Mouse (Mus musculus) MEL (cell line): ENCODE data around the gene Klhdc8b. TPM values are rescaled to one million over a fixed set of nuclear protein-coding genes. Genes with fewer than 3 reads are reported as not detected.

Source experiments
- DNase-seq: peaks from one replicate; pipeline ENCODE4 v3.0.0; 2011; ENCODE audit warnings: low read depth, low spot score
- H3K27ac ChIP-seq: 2 replicates; pipeline ENCODE4 v1.5.1; 2012; ENCODE audit warnings: low read depth, mild to moderate bottlenecking, control low read depth, low read length, moderate library complexity; ENCODE audit not compliant: control insufficient read depth
- H3K27me3 ChIP-seq, 2 experiments: fragments of 150-350 bp in 1 of 2; sonication (generic) in 1 of 2; 2 replicates each; pipeline ENCODE4 v1.6.1; 2012; ENCODE audit warnings: low read length in 2 of 2, mild to moderate bottlenecking in 2 of 2, improper control_type of control experiment in 1 of 2, moderate library complexity in 1 of 2; ENCODE audit not compliant: insufficient read depth in 2 of 2, control insufficient read depth in 1 of 2
- H3K36me3 ChIP-seq, 2 experiments: 2 replicates each; pipeline ENCODE4 v1.6.1; 2012 to 2014; ENCODE audit warnings: low read length in 2 of 2, improper control_type of control experiment in 1 of 2, inconsistent platforms in 1 of 2, mild to moderate bottlenecking in 1 of 2; ENCODE audit not compliant: insufficient read depth in 2 of 2, control insufficient read depth in 1 of 2
- H3K4me1 ChIP-seq, 2 experiments: fragments of 150-350 bp in 1 of 2; sonication (generic) in 1 of 2; 2 replicates each; pipeline ENCODE4 v1.6.1; 2012; ENCODE audit warnings: low read length in 2 of 2, improper control_type of control experiment in 1 of 2, mild to moderate bottlenecking in 1 of 2; ENCODE audit not compliant: insufficient read depth in 2 of 2, control insufficient read depth in 1 of 2
- H3K4me3 ChIP-seq, 2 experiments: fragments of 150-350 bp in 1 of 2; sonication (generic) in 1 of 2; 2 replicates each; pipeline ENCODE4 v1.5.1; 2012; ENCODE audit warnings: low read depth in 2 of 2, low read length in 2 of 2, mild to moderate bottlenecking in 2 of 2, moderate library complexity in 2 of 2, control low read depth in 1 of 2, improper control_type of control experiment in 1 of 2; ENCODE audit not compliant: control insufficient read depth in 1 of 2, insufficient read depth in 1 of 2
- H3K79me2 ChIP-seq: 2 replicates; pipeline ENCODE4 v1.6.1; 2012; ENCODE audit warnings: mild to moderate bottlenecking, low read length, moderate library complexity; ENCODE audit not compliant: control insufficient read depth, poor library complexity, insufficient read depth
- H3K9ac ChIP-seq: 2 replicates; pipeline ENCODE4 v1.6.1; 2012; ENCODE audit warnings: low read depth, mild to moderate bottlenecking, control low read depth, low read length, moderate library complexity; ENCODE audit not compliant: control insufficient read depth, poor library complexity, severe bottlenecking
- H3K9me3 ChIP-seq: fragments of 150-350 bp; sonication (generic); replicated peaks from 2 replicates; pipeline ENCODE4 v1.6.1; 2012; ENCODE audit warnings: mild to moderate bottlenecking, low read length, improper control_type of control experiment, moderate library complexity; ENCODE audit not compliant: insufficient read depth
- E2F4 ChIP-seq: IDR thresholded peaks from 2 replicates; pipeline ENCODE4 v1.6.1; 2011; ENCODE audit warnings: low read depth, low read length, improper control_type of control experiment, borderline replicate concordance
- ELF1 ChIP-seq: IDR thresholded peaks from 2 replicates; pipeline ENCODE4 v1.6.1; 2014; ENCODE audit warnings: low read depth, mild to moderate bottlenecking, inconsistent platforms, low read length, improper control_type of control experiment, moderate library complexity
- ETS1 ChIP-seq: IDR thresholded peaks from 2 replicates; pipeline ENCODE4 v1.6.1; 2012; ENCODE audit warnings: low read depth, mild to moderate bottlenecking, inconsistent platforms, low read length, improper control_type of control experiment, moderate library complexity
- HCFC1 ChIP-seq: IDR thresholded peaks from 2 replicates; pipeline ENCODE4 v1.6.1; 2012; ENCODE audit warnings: low read depth, mild to moderate bottlenecking, inconsistent platforms, low read length, improper control_type of control experiment, moderate library complexity
- MAX ChIP-seq: IDR thresholded peaks from 2 replicates; pipeline ENCODE4 v1.6.1; 2011; ENCODE audit warnings: low read length, improper control_type of control experiment
- MAZ ChIP-seq: IDR thresholded peaks from 2 replicates; pipeline ENCODE4 v1.6.1; 2012; ENCODE audit warnings: low read depth, mild to moderate bottlenecking, inconsistent platforms, low read length, improper control_type of control experiment
- MXI1 ChIP-seq: IDR thresholded peaks from 2 replicates; pipeline ENCODE4 v1.6.1; 2011; ENCODE audit warnings: mild to moderate bottlenecking, low read depth, low read length, improper control_type of control experiment
- MYB ChIP-seq: IDR thresholded peaks from 2 replicates; pipeline ENCODE4 v1.6.1; 2011; ENCODE audit warnings: mild to moderate bottlenecking, low read depth, low read length, improper control_type of control experiment
- MYC ChIP-seq: IDR thresholded peaks from 2 replicates; pipeline ENCODE4 v1.6.1; 2011; ENCODE audit warnings: low read depth, mild to moderate bottlenecking, low read length, improper control_type of control experiment, moderate library complexity
- NELFE ChIP-seq: IDR thresholded peaks from 2 replicates; pipeline ENCODE4 v1.6.1; 2011; ENCODE audit warnings: low read depth, low read length, improper control_type of control experiment
- NRF1 ChIP-seq: IDR thresholded peaks from 2 replicates; pipeline ENCODE4 v1.6.1; 2014; ENCODE audit warnings: low read depth, mild to moderate bottlenecking, inconsistent platforms, low read length, improper control_type of control experiment, moderate library complexity; ENCODE audit not compliant: poor library complexity, insufficient read depth, severe bottlenecking
- POLR2A ChIP-seq, 2 experiments: IDR thresholded peaks; 2 replicates each; pipeline ENCODE4 v1.6.1; 2011 to 2012; ENCODE audit warnings: low read length in 2 of 2, mild to moderate bottlenecking in 2 of 2, control low read depth in 1 of 2, improper control_type of control experiment in 1 of 2, low read depth in 1 of 2, moderate library complexity in 1 of 2; ENCODE audit not compliant: control insufficient read depth in 1 of 2, insufficient read depth in 1 of 2, poor library complexity in 1 of 2
- POLR2AphosphoS2 ChIP-seq: IDR thresholded peaks from 2 replicates; pipeline ENCODE4 v1.6.1; 2011; ENCODE audit warnings: low read length, improper control_type of control experiment
- POLR2AphosphoS5 ChIP-seq: IDR thresholded peaks from 2 replicates; pipeline ENCODE4 v1.6.1; 2012; ENCODE audit warnings: low read depth, borderline replicate concordance, mild to moderate bottlenecking, inconsistent platforms, low read length, moderate library complexity, mixed read lengths
- SIN3A ChIP-seq: IDR thresholded peaks from 2 replicates; pipeline ENCODE4 v1.6.1; 2012; ENCODE audit warnings: low read length, improper control_type of control experiment, inconsistent platforms
- TAL1 ChIP-seq: IDR thresholded peaks from 2 replicates; pipeline ENCODE4 v1.6.1; 2012; ENCODE audit warnings: mild to moderate bottlenecking, inconsistent platforms, low read length, moderate library complexity, mixed read lengths
- TBP ChIP-seq: IDR thresholded peaks from 2 replicates; pipeline ENCODE4 v1.8.0; 2011; ENCODE audit warnings: low read depth, low read length, improper control_type of control experiment
- TCF12 ChIP-seq: IDR thresholded peaks from 2 replicates; pipeline ENCODE4 v1.6.1; 2014; ENCODE audit warnings: low read depth, mild to moderate bottlenecking, inconsistent platforms, low read length, improper control_type of control experiment, moderate library complexity
- ZC3H11A ChIP-seq: IDR thresholded peaks from 2 replicates; pipeline ENCODE4 v1.6.1; 2012; ENCODE audit warnings: low read depth, mild to moderate bottlenecking, inconsistent platforms, low read length, improper control_type of control experiment
- polyA plus RNA-seq, 2 experiments: library from polyadenylated mRNA; stranded (reverse) in 1 of 2; unstranded in 1 of 2; fragments of >175 nt in 1 of 2; fragments of >200 nt in 1 of 2; gene quantifications; 2 replicates each; pipeline versions ENCODE4 v1.2.1 to v1.2.4; 2012; ENCODE audit warnings: low replicate concordance in 2 of 2, low read depth in 1 of 2; ENCODE audit not compliant: insufficient read length in 2 of 2, insufficient read depth in 1 of 2, missing spikeins in 1 of 2
- total RNA-seq: library from RNA; depleted of rRNA; stranded (reverse); fragments of 300-350 nt; gene quantifications from 2 replicates; pipeline ENCODE4 v1.2.3, GENCODE M21; 2012

The Klhdc8b gene
- total and polyA plus RNA-seq, 3 experiments = 57.3 to 77.2 (median 71.9) TPM

DNA sequence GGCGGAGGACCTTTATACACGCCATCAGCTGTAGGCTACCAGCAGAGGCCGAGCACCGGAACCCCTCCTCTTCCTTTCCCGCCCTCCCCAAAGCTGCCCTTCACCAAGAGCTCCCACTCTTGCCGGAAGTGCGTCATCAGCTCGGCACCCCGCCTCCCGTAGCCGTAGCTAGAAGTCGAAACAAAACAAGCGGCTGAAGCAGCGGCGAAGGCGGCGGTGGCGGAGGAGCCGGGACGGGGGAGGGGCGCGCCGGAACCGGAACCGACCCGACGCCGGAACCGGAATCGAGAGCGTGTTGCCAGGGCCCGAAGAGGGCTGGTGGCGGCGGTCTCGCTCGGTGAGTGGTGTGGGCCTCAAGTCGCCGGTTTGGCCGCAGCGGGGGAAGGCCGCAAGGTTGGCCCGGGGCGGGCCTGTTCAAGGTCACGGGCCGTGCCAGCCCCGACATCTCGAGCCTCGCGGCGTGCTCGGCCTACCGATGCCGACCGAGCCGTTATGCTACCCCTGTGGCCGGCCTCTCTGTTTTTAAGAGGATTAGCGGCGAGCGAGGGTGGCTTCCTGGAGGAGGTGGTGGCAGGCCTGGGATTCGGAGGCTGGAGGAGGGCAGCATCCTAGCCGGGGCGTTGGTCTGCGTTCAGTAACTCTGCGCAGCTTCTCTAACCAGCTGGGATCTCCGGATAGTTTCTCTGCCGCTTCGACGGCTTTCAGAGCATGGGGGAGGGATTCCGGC is 29.3 kb upstream of the Klhdc8b start, which contains the start of gene Usp19:
Gene Usp19 (plus strand): TSS at position 44 of the 727 bp plus-strand sequence.
- peaks cover 23% of the 10 kb centered on the region for H3K79me2 ChIP-seq
- no peak for TF ChIP-seq MYC
- 0 out of 2 replicates have a peak, but pooled peaks have one; percentile 48 for TF ChIP-seq TBP
- peak; percentile 84; the same call in 1 of the 2 replicates for TF ChIP-seq E2F4
- TF ChIP-seq NELFE = peak; percentile 65
- TF ChIP-seq SIN3A = peak; percentile 62
- no peak; the same call in 1 of the 2 replicates for TF ChIP-seq MAX
- peak; percentile 34 to 75; a peak in 2 of 4 replicates for TF ChIP-seq POLR2A (IDR thresholded peaks at IDR 0.05; ENCODE audit: control insufficient read depth in 1 of 2, insufficient read depth in 1 of 2, low read depth in 1 of 2, low read length in 2 of 2, poor library complexity in 1 of 2)
- TF ChIP-seq MXI1 = peak; percentile 26; the same call in 1 of the 2 replicates
- peak; percentile 76 for TF ChIP-seq ELF1
- TF ChIP-seq HCFC1 = peak; percentile 90
- TF ChIP-seq MYB = no peak
- TF ChIP-seq NRF1 = peak; percentile 32; the same call in 1 of the 2 replicates
- peak; percentile 13; the same call in 1 of the 2 replicates for TF ChIP-seq TCF12
- no peak; the same call in none of the 2 replicates for TF ChIP-seq POLR2AphosphoS2
- peak; percentile 96 for TF ChIP-seq MAZ
- peak; percentile 46 for TF ChIP-seq ETS1
- no peaks in the 10 kb centered on the region for H3K27me3 ChIP-seq
- H3K9me3 ChIP-seq = no peaks in the 10 kb centered on the region
- H3K9ac ChIP-seq = peak within 1 kb of the TSS; percentile 95
- peak within 1 kb of the TSS; percentile 91 for H3K27ac ChIP-seq
- peak within 1 kb of the TSS; percentile 92 to 93 for H3K4me3 ChIP-seq
- H3K4me1 ChIP-seq = peaks cover 4 to 9% of the 10 kb centered on the region in 2 experiments
- H3K36me3 ChIP-seq = peaks cover 5 to 17% of the 10 kb centered on the region in 2 experiments; a peak in 3 of 4 replicates
- DNase-seq = peak; percentile 98

DNA sequence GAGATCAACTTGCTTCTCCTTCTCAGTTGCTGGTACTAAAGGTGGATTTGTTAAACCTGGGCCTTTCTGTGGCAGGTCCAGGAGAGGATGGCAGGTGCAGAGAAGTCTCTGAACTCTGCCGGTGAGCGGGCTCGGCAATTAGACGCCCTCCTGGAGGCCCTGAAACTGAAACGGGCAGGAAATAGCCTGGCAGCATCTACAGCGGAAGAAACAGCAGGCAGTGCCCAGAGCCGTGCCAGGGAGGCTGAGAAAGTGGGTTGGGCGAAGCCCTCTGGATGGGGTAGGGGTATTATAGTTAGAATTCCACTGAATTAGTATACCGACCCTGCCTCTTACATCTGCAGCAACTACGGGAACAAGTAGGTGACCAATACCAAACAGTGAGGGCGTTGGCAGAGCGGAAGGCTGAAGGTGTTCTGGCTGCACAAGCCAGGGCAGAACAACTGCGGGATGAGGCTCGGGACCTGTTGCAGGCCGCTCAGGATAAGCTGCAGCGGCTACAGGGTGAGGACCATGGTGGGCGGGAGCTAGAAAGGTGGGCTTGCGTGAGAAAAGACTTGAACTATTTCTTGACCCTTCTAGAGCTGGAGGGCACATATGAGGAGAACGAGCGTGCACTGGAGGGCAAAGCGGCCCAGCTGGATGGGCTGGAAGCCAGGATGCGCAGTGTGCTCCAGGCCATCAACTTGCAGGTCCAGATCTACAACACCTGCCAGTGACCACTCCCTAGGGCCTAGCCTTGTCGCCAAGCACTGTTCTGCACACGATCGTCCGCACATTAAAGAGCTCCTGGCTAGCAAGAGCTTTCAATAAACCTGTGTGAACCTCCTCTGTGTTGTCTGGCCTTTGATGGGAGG is 28.5 kb upstream of the Klhdc8b start:
- H3K4me1 ChIP-seq = peaks cover 4 to 9% of the 10 kb centered on the region in 2 experiments
- H3K36me3 ChIP-seq = peaks cover 5 to 14% of the 10 kb centered on the region in 2 experiments; a peak in 3 of 4 replicates
- peak overlapping the region; percentile 91 for H3K27ac ChIP-seq
- DNase-seq = no peak
- H3K9ac ChIP-seq = peak overlapping the region; percentile 95
- no peak for TF ChIP-seq TBP
- TF ChIP-seq POLR2AphosphoS5 = no peak
- TF ChIP-seq MYC = no peak
- TF ChIP-seq ZC3H11A = no peak
- no peak for TF ChIP-seq MAX
- no peak for TF ChIP-seq NELFE
- TF ChIP-seq TAL1 = no peak
- peaks cover 23% of the 10 kb centered on the region for H3K79me2 ChIP-seq
- H3K9me3 ChIP-seq = no peaks in the 10 kb centered on the region
- no peaks in the 10 kb centered on the region for H3K27me3 ChIP-seq
- peak overlapping the region; percentile 92 to 93 for H3K4me3 ChIP-seq
